Mouse (Mus musculus) hindbrain, postnatal 0 days (tissue): ENCODE measurements around the gene Nceh1. TPM values are rescaled to one million over a fixed set of nuclear protein-coding genes. Genes with fewer than 3 reads are reported as not detected.

Source experiments
- ATAC-seq: fragments of 200-750 bp; cut with Nextera tagmentation; 2 replicates; pipeline ENCODE4 v1.8.0; 2017; ENCODE audit warnings: mild to moderate bottlenecking, moderate TSS enrichment, moderate library complexity
- DNase-seq: peaks from one replicate; pipeline ENCODE4 v3.0.0-alpha.2; 2015; ENCODE audit warnings: low spot score
- H3K27ac ChIP-seq: fragments of 300-500 bp; sonication (generic); 2 replicates; pipeline ENCODE4 v1.5.1; 2014; ENCODE audit warnings: mild to moderate bottlenecking
- H3K27me3 ChIP-seq: fragments of 300-500 bp; sonication (generic); 2 replicates; pipeline ENCODE4 v1.6.1; 2014; ENCODE audit warnings: low read length, mixed read lengths; ENCODE audit not compliant: insufficient read depth
- H3K36me3 ChIP-seq: fragments of 300-500 bp; sonication (generic); 2 replicates; pipeline ENCODE4 v1.6.1; 2014; ENCODE audit warnings: low read length, mixed read lengths; ENCODE audit not compliant: insufficient read depth
- H3K4me1 ChIP-seq: fragments of 300-500 bp; sonication (generic); 2 replicates; pipeline ENCODE4 v1.6.1; 2014; ENCODE audit warnings: antibody characterized with exemption, low read length, mixed read lengths; ENCODE audit not compliant: insufficient read depth
- H3K4me2 ChIP-seq: fragments of 300-500 bp; sonication (generic); 2 replicates; pipeline ENCODE4 v1.6.1; 2014; ENCODE audit warnings: low read depth, mild to moderate bottlenecking, low read length, moderate library complexity, mixed read lengths
- H3K4me3 ChIP-seq: fragments of 300-500 bp; sonication (generic); 2 replicates; pipeline ENCODE4 v1.5.1; 2014; ENCODE audit warnings: low read length
- H3K9ac ChIP-seq: fragments of 300-500 bp; sonication (generic); replicated peaks from 2 replicates; pipeline ENCODE4 v1.6.1; 2014; ENCODE audit warnings: mild to moderate bottlenecking, low read length, moderate library complexity, mixed read lengths
- H3K9me3 ChIP-seq: fragments of 300-500 bp; sonication (generic); 2 replicates; pipeline ENCODE4 v1.6.1; 2016; ENCODE audit warnings: low read length, mixed read lengths
- CTCF ChIP-seq: IDR thresholded peaks from 2 replicates; pipeline ENCODE4 v1.5.1; 2016; ENCODE audit warnings: antibody characterized with exemption, control low read depth, low read depth
- WGBS: fragments of 180-500 bp; shearing (Covaris S2); extraction: QIAGEN DNeasy Blood & Tissue Kit; methylation state at CpG from one replicate; pipeline ENCODE4 v1.1.7; 2014; 5-methylcytosine and 5-hydroxymethylcytosine counted together
- polyA plus RNA-seq: library from polyadenylated mRNA; unstranded; fragments of >200 nt; fragmentation: Nextera tagmentation; extraction: Ambion mirVana; gene quantifications from 2 replicates; pipeline ENCODE4 v1.2.1, GENCODE M21; 2015
- total RNA-seq: library from RNA; depleted of rRNA; stranded (reverse); fragments of >200 nt; gene quantifications from 2 replicates; pipeline ENCODE4 v1.2.3, GENCODE M21; 2014

The Nceh1 gene
- total and polyA plus RNA-seq, 2 experiments from 2014 or later = 31.5 to 35.7 TPM

GRCm38 (mm10) chr3:27258461-27258860, 75.7 kb downstream of the Nceh1 start:
- TF ChIP-seq CTCF = no peak
- H3K27me3 ChIP-seq = no peaks in the 10 kb centered on the region
- ATAC-seq (no peak), DNase-seq (no peak)
- H3K27ac ChIP-seq = no peak overlapping the region
- H3K4me2 ChIP-seq = no peak overlapping the region
- H3K4me3 ChIP-seq = no peak overlapping the region
- no peaks in the 10 kb centered on the region for H3K9me3 ChIP-seq
- 92% methylated on average over 10 of the region's 10 CpGs for WGBS
- H3K9ac ChIP-seq = no peak overlapping the region
- no peaks in the 10 kb centered on the region for H3K4me1 ChIP-seq
- no peaks in the 10 kb centered on the region for H3K36me3 ChIP-seq

GRCm38 (mm10) chr3:27260393-27260792, 77.6 kb downstream of the Nceh1 start:
- no peak overlapping the region for H3K4me2 ChIP-seq
- DNase-seq (no peak), ATAC-seq (no peak)
- H3K4me1 ChIP-seq = no peaks in the 10 kb centered on the region
- TF ChIP-seq CTCF = no peak
- no peak overlapping the region for H3K9ac ChIP-seq
- no peak overlapping the region for H3K4me3 ChIP-seq
- H3K36me3 ChIP-seq = no peaks in the 10 kb centered on the region
- no peak overlapping the region for H3K27ac ChIP-seq
- H3K9me3 ChIP-seq = no peaks in the 10 kb centered on the region
- 94% methylated on average over 2 of the region's 2 CpGs for WGBS
- H3K27me3 ChIP-seq = no peaks in the 10 kb centered on the region

GRCm38 (mm10) chr3:27267327-27267726, 84.6 kb downstream of the Nceh1 start:
- Histone ChIP-seq H3K36me3 (no peaks in the 10 kb centered on the region), H3K9ac (no peak overlapping the region), H3K4me1 (no peaks in the 10 kb centered on the region), H3K27me3 (no peaks in the 10 kb centered on the region), H3K27ac (no peak overlapping the region), H3K9me3 (no peaks in the 10 kb centered on the region), H3K4me3 (no peak overlapping the region), H3K4me2 (no peak overlapping the region)
- no peak for ATAC-seq
- TF ChIP-seq CTCF = no peak
- 83% methylated on average over 5 of the region's 5 CpGs for WGBS
- DNase-seq = no peak

- DNase-seq (no peak), ATAC-seq (no peak)
- Histone ChIP-seq H3K27me3 (no peaks in the 10 kb centered on the region), H3K4me3 (no peak overlapping the region), H3K4me1 (no peaks in the 10 kb centered on the region), H3K36me3 (no peaks in the 10 kb centered on the region), H3K4me2 (no peak overlapping the region), H3K9me3 (no peaks in the 10 kb centered on the region), H3K9ac (no peak overlapping the region), H3K27ac (no peak overlapping the region)
- no peak for TF ChIP-seq CTCF
- WGBS = 68% methylated on average over 4 of the region's 4 CpGs
Measured at GRCm38 (mm10) chr3:27267887-27268286, 85.1 kb downstream of the Nceh1 start.

- no peaks in the 10 kb centered on the region for H3K9me3 ChIP-seq
- H3K9ac ChIP-seq = no peak overlapping the region
- H3K27me3 ChIP-seq = no peaks in the 10 kb centered on the region
- ATAC-seq (no peak), DNase-seq (no peak)
- 66% methylated on average over 4 of the region's 4 CpGs for WGBS
- no peaks in the 10 kb centered on the region for H3K36me3 ChIP-seq
- no peak overlapping the region for H3K27ac ChIP-seq
- H3K4me2 ChIP-seq = no peak overlapping the region
- no peak for TF ChIP-seq CTCF
- H3K4me3 ChIP-seq = no peak overlapping the region
- H3K4me1 ChIP-seq = no peaks in the 10 kb centered on the region
Measured at GRCm38 (mm10) chr3:27269151-27269550, 86.4 kb downstream of the Nceh1 start.

- Histone ChIP-seq H3K36me3 (no peaks in the 10 kb centered on the region), H3K9ac (no peak overlapping the region), H3K27ac (no peak overlapping the region), H3K9me3 (no peaks in the 10 kb centered on the region), H3K27me3 (no peaks in the 10 kb centered on the region), H3K4me3 (no peak overlapping the region), H3K4me2 (no peak overlapping the region), H3K4me1 (no peaks in the 10 kb centered on the region)
- no peak for ATAC-seq
- 0 out of 2 replicates have a peak, but pooled peaks have one; percentile 6 for TF ChIP-seq CTCF
- 38% methylated on average over 11 of the region's 11 CpGs for whole genome bisulfite sequencing
- no peak for DNase-seq
Measured at GRCm38 (mm10) chr3:27270160-27270962, 87.6 kb downstream of the Nceh1 start.
